Mouse (Mus musculus) liver, embryonic 14.5 days (tissue): ENCODE measurements around the gene Topbp1.

Experiments
- CTCF ChIP-seq: IDR thresholded peaks from 2 replicates; pipeline ENCODE4 v1.5.1; 2016; ENCODE audit warnings: antibody characterized with exemption, low read depth, control low read depth
- EP300 ChIP-seq: IDR thresholded peaks from 2 replicates; pipeline ENCODE4 v1.6.1; 2016; ENCODE audit warnings: antibody characterized with exemption, low read depth

DNA sequence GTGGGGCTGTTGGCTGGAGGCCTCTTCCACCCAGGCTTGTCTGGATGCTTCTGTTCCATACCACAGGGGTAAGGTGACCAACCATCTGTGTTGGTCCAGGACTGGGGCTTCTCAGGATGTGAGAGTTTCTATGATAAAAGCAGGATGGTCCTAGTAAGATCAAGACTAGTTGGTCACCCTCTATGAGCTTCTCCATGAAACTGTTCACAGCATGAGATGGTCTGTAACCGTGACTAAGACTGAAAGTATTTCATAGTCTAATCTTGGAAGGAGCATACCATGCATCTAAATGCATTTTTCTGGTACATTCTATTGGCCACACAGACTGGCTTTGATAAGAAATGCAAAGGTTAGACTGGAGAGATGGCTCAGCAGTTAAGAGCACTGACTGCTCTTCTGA lies 78.6 kb downstream of the Topbp1 start:
- TF ChIP-seq EP300 (no peak), CTCF (no peak)
